Mouse (Mus musculus): ENCODE data around the gene Lrrc8c.
"Not testable (repeated sequence)": the region's sequence is repeated elsewhere in the genome, so short reads cannot be mapped to it uniquely, and the experiment has no call there.

Lrrc8c gene

GRCm38 (mm10) chr5:105616538-105616937 is 97.3 kb downstream of the Lrrc8c start:
- in situ Hi-C loops (cut with MboI; ENCODE audit: low pct_unique_long_range_greater_than_20kb in 1 of 2, low sequenced_read_pairs in 2 of 2, unreplicated experiment in 1 of 2) = no loop called here

- in situ Hi-C loops (cut with MboI; ENCODE audit: low pct_unique_long_range_greater_than_20kb in 1 of 2, low sequenced_read_pairs in 2 of 2, unreplicated experiment in 1 of 2) = no loop called here
Measured at GRCm38 (mm10) chr5:105618510-105618909, 99.3 kb downstream of the Lrrc8c start.

GRCm38 (mm10) chr5:105619666-105620065 is 100.5 kb downstream of the Lrrc8c start:
- in situ Hi-C loops (cut with MboI; ENCODE audit: low pct_unique_long_range_greater_than_20kb in 1 of 2, low sequenced_read_pairs in 2 of 2, unreplicated experiment in 1 of 2) = no loop called here

GRCm38 (mm10) chr5:105620505-105621116 is 101.4 kb downstream of the Lrrc8c start:
- in situ Hi-C loops (cut with MboI; ENCODE audit: low pct_unique_long_range_greater_than_20kb in 1 of 2, low sequenced_read_pairs in 2 of 2, unreplicated experiment in 1 of 2) = no loop called here

- in situ Hi-C loops (cut with MboI; ENCODE audit: low pct_unique_long_range_greater_than_20kb in 1 of 2, low sequenced_read_pairs in 2 of 2, unreplicated experiment in 1 of 2) = no loop called here
Measured at GRCm38 (mm10) chr5:105623074-105623713, 104.0 kb downstream of the Lrrc8c start.

GRCm38 (mm10) chr5:105624257-105624656 is 105.1 kb downstream of the Lrrc8c start:
- in situ Hi-C loops (cut with MboI; ENCODE audit: low pct_unique_long_range_greater_than_20kb in 1 of 2, low sequenced_read_pairs in 2 of 2, unreplicated experiment in 1 of 2) = no loop called here

- in situ Hi-C loops (cut with MboI; ENCODE audit: low pct_unique_long_range_greater_than_20kb in 1 of 2, low sequenced_read_pairs in 2 of 2, unreplicated experiment in 1 of 2) = no loop called here
Measured at GRCm38 (mm10) chr5:105625504-105626150, 106.4 kb downstream of the Lrrc8c start.

GRCm38 (mm10) chr5:105626355-105626754 is 107.2 kb downstream of the Lrrc8c start:
- in situ Hi-C loops (cut with MboI; ENCODE audit: low pct_unique_long_range_greater_than_20kb in 1 of 2, low sequenced_read_pairs in 2 of 2, unreplicated experiment in 1 of 2) = no loop called here

GRCm38 (mm10) chr5:105627093-105627492 is 107.9 kb downstream of the Lrrc8c start:
- in situ Hi-C loops (cut with MboI; ENCODE audit: low pct_unique_long_range_greater_than_20kb in 1 of 2, low sequenced_read_pairs in 2 of 2, unreplicated experiment in 1 of 2) = no loop called here

GRCm38 (mm10) chr5:105629955-105630354 is 110.8 kb downstream of the Lrrc8c start:
- in situ Hi-C loops (cut with MboI; ENCODE audit: low pct_unique_long_range_greater_than_20kb in 1 of 2, low sequenced_read_pairs in 2 of 2, unreplicated experiment in 1 of 2) = no loop called here

- in situ Hi-C loops (cut with MboI; ENCODE audit: low pct_unique_long_range_greater_than_20kb in 1 of 2, low sequenced_read_pairs in 2 of 2, unreplicated experiment in 1 of 2) = no loop called here
Measured at GRCm38 (mm10) chr5:105632066-105632465, 112.9 kb downstream of the Lrrc8c start.

- in situ Hi-C loops (cut with MboI; ENCODE audit: low pct_unique_long_range_greater_than_20kb in 1 of 2, low sequenced_read_pairs in 2 of 2, unreplicated experiment in 1 of 2) = no loop called here
Measured at GRCm38 (mm10) chr5:105635576-105635975, 116.4 kb downstream of the Lrrc8c start.

- in situ Hi-C loops (cut with MboI; ENCODE audit: low pct_unique_long_range_greater_than_20kb in 1 of 2, low sequenced_read_pairs in 2 of 2, unreplicated experiment in 1 of 2) = no loop called here
Measured at GRCm38 (mm10) chr5:105636484-105637191, 117.5 kb downstream of the Lrrc8c start.

- in situ Hi-C loops (cut with MboI; ENCODE audit: low pct_unique_long_range_greater_than_20kb in 1 of 2, low sequenced_read_pairs in 2 of 2, unreplicated experiment in 1 of 2) = not testable (repeated sequence)
Measured at GRCm38 (mm10) chr5:105638266-105638665, 119.1 kb downstream of the Lrrc8c start.

GRCm38 (mm10) chr5:105638916-105639315 is 119.7 kb downstream of the Lrrc8c start:
- in situ Hi-C loops (cut with MboI; ENCODE audit: low pct_unique_long_range_greater_than_20kb in 1 of 2, low sequenced_read_pairs in 2 of 2, unreplicated experiment in 1 of 2) = no loop called here

- in situ Hi-C loops (cut with MboI; ENCODE audit: low pct_unique_long_range_greater_than_20kb in 1 of 2, low sequenced_read_pairs in 2 of 2, unreplicated experiment in 1 of 2) = no loop called here
Measured at GRCm38 (mm10) chr5:105639363-105639762, 120.2 kb downstream of the Lrrc8c start.

- in situ Hi-C loops (cut with MboI; ENCODE audit: low pct_unique_long_range_greater_than_20kb in 1 of 2, low sequenced_read_pairs in 2 of 2, unreplicated experiment in 1 of 2) = loop anchor here in 1 of 2 experiments (10.0 kb wide), 1 partner anchor 118 kb away; no protein-coding TSS in a partner anchor
Measured at GRCm38 (mm10) chr5:105642517-105642916, 123.3 kb downstream of the Lrrc8c start.

- in situ Hi-C loops (cut with MboI; ENCODE audit: low pct_unique_long_range_greater_than_20kb in 1 of 2, low sequenced_read_pairs in 2 of 2, unreplicated experiment in 1 of 2) = loop anchor here in 1 of 2 experiments (10.0 kb wide), 1 partner anchor 118 kb away; no protein-coding TSS in a partner anchor
Measured at GRCm38 (mm10) chr5:105643276-105643675, 124.1 kb downstream of the Lrrc8c start.

- in situ Hi-C loops (cut with MboI; ENCODE audit: low pct_unique_long_range_greater_than_20kb in 1 of 2, low sequenced_read_pairs in 2 of 2, unreplicated experiment in 1 of 2) = loop anchor here in 1 of 2 experiments (10.0 kb wide), 1 partner anchor 119 kb away; no protein-coding TSS in a partner anchor
Measured at GRCm38 (mm10) chr5:105644195-105644594, 125.0 kb downstream of the Lrrc8c start.

All from mouse embryonic stem cell (cell line).